10 mouse cellular contexts compared by ENCODE assay signal in genomic region chr11:73084303-73084702, GRCm38 (mm10). TPM values are rescaled to one million over a fixed set of nuclear protein-coding genes. Genes with fewer than 3 reads are reported as not detected.
A peak's percentile ranks its signal among the peaks of the same experiment; 100 is the strongest.
DNase-seq lines count a peak whose midpoint lies in the region; ATAC-seq and TF ChIP-seq lines count a peak whose summit lies in the region.
"Had no signal": no experiment of that assay in that cellular context is flagged by ENCODE, and none has a peak within 500 bp of the region (broad histone marks: within the 10 kb centered on the region; RNA-seq: fewer than 3 reads in every experiment).

No protein-coding gene starts in this region.

- no peak overlapping the region for H3K9ac ChIP-seq in MEL (ENCODE audit: control insufficient read depth, low read depth, low read length, poor library complexity, severe bottlenecking)
- no peak overlapping the region for H3K9ac ChIP-seq in forebrain, embryonic 14.5 days (ENCODE audit: low read length)
- H3K9ac ChIP-seq: embryonic facial prominence, embryonic 15.5 days had no signal

- peak; percentile 20; the same call in 1 of the 2 replicates for ATAC-seq in forebrain, embryonic 14.5 days
- ATAC-seq in neutrophil, adult 5-6 weeks (ENCODE audit: extremely low read depth, insufficient number of reproducible peaks, low FRiP score, poor library complexity, severe bottlenecking), result 0 out of 2 replicates have a peak, but pooled peaks have one; percentile 26

- H3K36me3 ChIP-seq in MEL (ENCODE audit: control insufficient read depth in 1 of 2, insufficient read depth in 2 of 2, low read length in 2 of 2), result peaks cover 1 to 25% of the 10 kb centered on the region in 2 experiments; a peak in 3 of 4 replicates
- H3K36me3 ChIP-seq in forebrain, embryonic 14.5 days (ENCODE audit: control insufficient read depth, insufficient read depth, low read length), result peaks cover 42% of the 10 kb centered on the region

- TF ChIP-seq POLR2A in MEL (IDR thresholded peaks at IDR 0.05; ENCODE audit: control insufficient read depth in 1 of 2, insufficient read depth in 1 of 2, low read depth in 1 of 2, low read length in 2 of 2, poor library complexity in 1 of 2), result no peak

- no peaks in the 10 kb centered on the region for H3K27me3 ChIP-seq in MEL (ENCODE audit: control insufficient read depth in 1 of 2, insufficient read depth in 2 of 2, low read length in 2 of 2)
- H3K27me3 ChIP-seq in forebrain, embryonic 14.5 days (replicated peaks; ENCODE audit: control insufficient read depth, insufficient read depth, low read length), result no peaks in the 10 kb centered on the region
- H3K27me3 ChIP-seq: embryonic facial prominence, embryonic 15.5 days had no signal

- H3K9me3 ChIP-seq in MEL (replicated peaks; ENCODE audit: insufficient read depth, low read length), result no peaks in the 10 kb centered on the region
- H3K9me3 ChIP-seq in forebrain, embryonic 14.5 days (replicated peaks; ENCODE audit: control insufficient read depth, low read length), result no peaks in the 10 kb centered on the region
- H3K9me3 ChIP-seq: embryonic facial prominence, embryonic 15.5 days had no signal

- H3K79me2 ChIP-seq in MEL (ENCODE audit: control insufficient read depth, insufficient read depth, low read length, poor library complexity), result no peaks in the 10 kb centered on the region

- H3K27ac ChIP-seq in MEL (ENCODE audit: control insufficient read depth, low read depth, low read length), result no peak overlapping the region
- H3K27ac ChIP-seq in forebrain, embryonic 14.5 days (ENCODE audit: low read depth, low read length), result peak overlapping the region; percentile 55
- H3K27ac ChIP-seq: embryonic facial prominence, embryonic 15.5 days had no signal

- peaks cover 0 to 20% of the 10 kb centered on the region in 2 experiments; a peak in 2 of 4 replicates for H3K4me1 ChIP-seq in MEL (ENCODE audit: control insufficient read depth in 1 of 2, insufficient read depth in 2 of 2, low read length in 2 of 2)
- peaks cover 7% of the 10 kb centered on the region for H3K4me1 ChIP-seq in forebrain, embryonic 14.5 days (ENCODE audit: control insufficient read depth, insufficient read depth, low read length)

- TF ChIP-seq RAD21 in MEL (IDR thresholded peaks at IDR 0.05; ENCODE audit: low read depth, low read length), result no peak

- H3K4me3 ChIP-seq in MEL (ENCODE audit: control insufficient read depth in 1 of 2, insufficient read depth in 1 of 2, low read depth in 2 of 2, low read length in 2 of 2), result no peak overlapping the region
- no peak overlapping the region for H3K4me3 ChIP-seq in forebrain, embryonic 14.5 days (ENCODE audit: low read depth, low read length)
- H3K4me3 ChIP-seq: embryonic facial prominence, embryonic 15.5 days had no signal

- 70% methylated on average over 6 of the region's 6 CpGs for whole genome bisulfite sequencing in forebrain, embryonic 14.5 days

- DNase-seq in layer of hippocampus, adult 9-11 months, result peak; percentile 52
- DNase-seq in layer of hippocampus, postnatal 36 days, result no peak
- DNase-seq in MEL (ENCODE audit: low read depth, low spot score), result peak; percentile 58
- no peak for DNase-seq in forebrain, embryonic 14.5 days (ENCODE audit: low spot score)
- no peak for DNase-seq in cerebellum, postnatal 25 days
- DNase-seq in adrenal gland, postnatal 36 days, result no peak
- DNase-seq in spleen, adult 18-20 months, result no peak

- no peak overlapping the region for H3K4me2 ChIP-seq in forebrain, embryonic 14.5 days (ENCODE audit: low read length)
- H3K4me2 ChIP-seq: embryonic facial prominence, embryonic 15.5 days; midbrain, embryonic 11.5 days had no signal

- no peak for TF ChIP-seq EP300 in MEL (IDR thresholded peaks at IDR 0.05; ENCODE audit: low read depth in 1 of 2, low read length in 2 of 2)

- TF ChIP-seq CTCF in MEL (IDR thresholded peaks at IDR 0.05 in 2 of 3, conservative IDR thresholded peaks at IDR 0.05 in 1 of 3; ENCODE audit: control insufficient read depth in 1 of 3, insufficient read depth in 1 of 3, low read depth in 2 of 3, low read length in 3 of 3, poor library complexity in 1 of 3, severe bottlenecking in 1 of 3), result no peak

TF ChIP-seq in MEL, 35 proteins besides CTCF, POLR2A, EP300 and RAD21:
- peak; percentile 94 for TF ChIP-seq ZNF384 (IDR thresholded peaks at IDR 0.05; ENCODE audit: low read depth, low read length)
- no peak for TF ChIP-seq MEF2A (IDR thresholded peaks at IDR 0.05; ENCODE audit: extremely low read depth, insufficient replicate concordance, low read depth, low read length, poor library complexity, severe bottlenecking)

RNA-seq across cellular contexts. Expression of gene Itgae, which starts 6.1 kb away (rescaled TPM):
- total RNA-seq in layer of hippocampus, postnatal 36 days (2021), result under 1 TPM; 0.15 to 0.18 TPM
- 0.04 and 0.16 TPM in 2 replicates for total RNA-seq in MEL (2012; rRNA removed)
- polyA plus RNA-seq in MEL (2012; ENCODE audit: insufficient read depth in 1 of 2, insufficient read length in 2 of 2, low read depth in 1 of 2, low replicate concordance in 2 of 2, missing spikeins in 1 of 2), result under 1 TPM in 1 of 2 experiments, not detected in 1; 0.22 TPM
- polyA plus RNA-seq in forebrain, embryonic 14.5 days (2014; fragmentation: Nextera tagmentation; extraction: Ambion mirVana), result 0.11 and 0.25 TPM in 2 replicates
- 7.6 and 8.5 TPM in 2 replicates for total RNA-seq in neutrophil, adult 5-6 weeks (2017)
- total RNA-seq in adrenal gland, postnatal 36 days (2021), result under 1 TPM; 0.50 to 0.59 TPM

RNA-seq across cellular contexts. Expression of gene Ncbp3, which starts 36.7 kb away (rescaled TPM):
- total RNA-seq in layer of hippocampus, postnatal 36 days (2021), result 10 to 100 TPM; 10.3 to 10.9 TPM
- 9.3 and 9.6 TPM in 2 replicates for total RNA-seq in MEL (2012; rRNA removed)
- 1 to 10 TPM in 1 of 2 experiments, not detected in 1; 8.4 TPM for polyA plus RNA-seq in MEL (2012; ENCODE audit: insufficient read depth in 1 of 2, insufficient read length in 2 of 2, low read depth in 1 of 2, low replicate concordance in 2 of 2, missing spikeins in 1 of 2)
- 5.7 and 6.5 TPM in 2 replicates for polyA plus RNA-seq in forebrain, embryonic 14.5 days (2014; fragmentation: Nextera tagmentation; extraction: Ambion mirVana)
- 17.4 and 18.7 TPM in 2 replicates for total RNA-seq in neutrophil, adult 5-6 weeks (2017)
- 10 to 100 TPM; 11.0 to 12.0 TPM for total RNA-seq in adrenal gland, postnatal 36 days (2021)

RNA-seq across cellular contexts. Expression of gene Haspin, which starts 53.8 kb away (rescaled TPM):
- under 1 TPM; 0.23 to 0.32 TPM for total RNA-seq in layer of hippocampus, postnatal 36 days (2021)
- 22.9 and 26.9 TPM in 2 replicates for total RNA-seq in MEL (2012; rRNA removed)
- 10 to 100 TPM in 1 of 2 experiments, not detected in 1; 28.3 TPM for polyA plus RNA-seq in MEL (2012; ENCODE audit: insufficient read depth in 1 of 2, insufficient read length in 2 of 2, low read depth in 1 of 2, low replicate concordance in 2 of 2, missing spikeins in 1 of 2)
- 6.5 and 6.6 TPM in 2 replicates for polyA plus RNA-seq in forebrain, embryonic 14.5 days (2014; fragmentation: Nextera tagmentation; extraction: Ambion mirVana)
- total RNA-seq in neutrophil, adult 5-6 weeks (2017), result 3.9 and 4.3 TPM in 2 replicates
- total RNA-seq in adrenal gland, postnatal 36 days (2021), result under 1 TPM; 0.93 to 0.95 TPM

Comparison
In these comparisons a context has a peak if more than half of its experiments do, and no peak if none do; other contexts are left out.
1. DNase-seq: peak in layer of hippocampus, adult 9-11 months (single experiment) and MEL (single experiment); none in layer of hippocampus, postnatal 36 days (0 of 2), forebrain, embryonic 14.5 days (single experiment), cerebellum, postnatal 25 days (0 of 2), adrenal gland, postnatal 36 days (0 of 2) and spleen, adult 18-20 months (0 of 2).